8 mouse cellular contexts compared by ENCODE assay signal in genomic region chr6:115546276-115546675, GRCm38 (mm10). TPM values are rescaled to one million over a fixed set of nuclear protein-coding genes. Genes with fewer than 3 reads are reported as not detected.
DNase-seq lines count a peak whose midpoint lies in the region; ATAC-seq lines count a peak whose summit lies in the region.

No protein-coding gene starts in this region.

- no peak overlapping the region for H3K4me2 ChIP-seq in midbrain, embryonic 11.5 days
- H3K4me2 ChIP-seq in midbrain, embryonic 16.5 days (ENCODE audit: low read length): no peak overlapping the region

- H3K27me3 ChIP-seq in midbrain, embryonic 11.5 days (ENCODE audit: control insufficient read depth, insufficient read depth, low read length): no peaks in the 10 kb centered on the region
- no peaks in the 10 kb centered on the region for H3K27me3 ChIP-seq in midbrain, embryonic 16.5 days (ENCODE audit: control insufficient read depth, insufficient read depth, low read depth, low read length)

- 87% methylated on average over 5 of the region's 5 CpGs for WGBS in midbrain, embryonic 11.5 days
- WGBS in midbrain, embryonic 16.5 days: 90% methylated on average over 5 of the region's 5 CpGs

- peaks cover 7% of the 10 kb centered on the region; the same call in 1 of the 2 replicates for H3K4me1 ChIP-seq in midbrain, embryonic 11.5 days (ENCODE audit: control insufficient read depth, insufficient read depth, low read length)
- peaks cover 5% of the 10 kb centered on the region for H3K4me1 ChIP-seq in midbrain, embryonic 16.5 days (ENCODE audit: control insufficient read depth, insufficient read depth, low read length)

- peak; percentile 45 for DNase-seq in cerebellum, adult 11-12 months
- peak; percentile 91 for DNase-seq in midbrain, embryonic 11.5 days (ENCODE audit: low spot score, missing footprints)
- DNase-seq in cerebellum, adult 8-10 months: peak; percentile 40
- DNase-seq in heart, postnatal 10 days: peak; percentile 59 to 77
- DNase-seq in lung, postnatal 4 days: peak; percentile 35 to 58
- DNase-seq in thymus, postnatal 25 days: peak; percentile 68

- no peak overlapping the region for H3K4me3 ChIP-seq in midbrain, embryonic 11.5 days (ENCODE audit: low read depth, low read length)
- H3K4me3 ChIP-seq in midbrain, embryonic 16.5 days (ENCODE audit: low read depth, low read length): no peak overlapping the region

- H3K9ac ChIP-seq in midbrain, embryonic 11.5 days (ENCODE audit: low read length): no peak overlapping the region
- no peak overlapping the region for H3K9ac ChIP-seq in midbrain, embryonic 16.5 days (ENCODE audit: low read depth, low read length)

- no peak overlapping the region for H3K27ac ChIP-seq in midbrain, embryonic 11.5 days (ENCODE audit: low read depth, low read length)
- H3K27ac ChIP-seq in midbrain, embryonic 16.5 days (ENCODE audit: low read length): no peak overlapping the region

- ATAC-seq in cerebellum, adult (ENCODE audit: insufficient number of reproducible peaks, low FRiP score, low TSS enrichment): no peak
- no peak for ATAC-seq in midbrain, embryonic 11.5 days (ENCODE audit: low FRiP score)
- no peak for ATAC-seq in midbrain, embryonic 16.5 days

- no peaks in the 10 kb centered on the region for H3K9me3 ChIP-seq in midbrain, embryonic 11.5 days (ENCODE audit: control insufficient read depth, low read length)
- H3K9me3 ChIP-seq in midbrain, embryonic 16.5 days (replicated peaks; ENCODE audit: control insufficient read depth, low read length, poor library complexity, severe bottlenecking): no peaks in the 10 kb centered on the region

- H3K36me3 ChIP-seq in midbrain, embryonic 11.5 days (ENCODE audit: control insufficient read depth, insufficient read depth, low read length): peaks cover 10% of the 10 kb centered on the region
- H3K36me3 ChIP-seq in midbrain, embryonic 16.5 days (ENCODE audit: control insufficient read depth, insufficient read depth, low read length): peaks cover 4% of the 10 kb centered on the region; the same call in 1 of the 2 replicates

- intact Hi-C loops in heart, postnatal 10 days (cut with DNase I): loop anchor here (5.0 kb wide), 2 partner anchors 61 to 256 kb away; no protein-coding TSS in a partner anchor

RNA-seq across cellular contexts. Expression of gene Tsen2, which starts 1.8 kb away (rescaled TPM):
- polyA plus RNA-seq in midbrain, embryonic 11.5 days (2014; fragmentation: Nextera tagmentation; extraction: Ambion mirVana): 29.0 and 32.7 TPM in 2 replicates
- 34.2 and 36.5 TPM in 2 replicates for polyA plus RNA-seq in midbrain, embryonic 16.5 days (2015; fragmentation: Nextera tagmentation; extraction: Ambion mirVana)
- 10 to 100 TPM in 1 of 2 experiments, 1 to 10 TPM in 1; 8.2 to 11.5 TPM for total RNA-seq in heart, postnatal 10 days (2021)

RNA-seq across cellular contexts. Expression of gene Mkrn2os, which starts 46.1 kb away (rescaled TPM):
- polyA plus RNA-seq in midbrain, embryonic 11.5 days (2014; fragmentation: Nextera tagmentation; extraction: Ambion mirVana): 0.15 and 0.19 TPM in 2 replicates
- polyA plus RNA-seq in midbrain, embryonic 16.5 days (2015; fragmentation: Nextera tagmentation; extraction: Ambion mirVana): 0.46 and 0.48 TPM in 2 replicates
- under 1 TPM in 1 of 2 experiments, not detected in 1; 0.17 TPM for total RNA-seq in heart, postnatal 10 days (2021)

RNA-seq across cellular contexts. Expression of gene Mkrn2, which starts 55.4 kb away (rescaled TPM):
- polyA plus RNA-seq in midbrain, embryonic 11.5 days (2014; fragmentation: Nextera tagmentation; extraction: Ambion mirVana): 24.0 and 24.1 TPM in 2 replicates
- 31.9 and 35.9 TPM in 2 replicates for polyA plus RNA-seq in midbrain, embryonic 16.5 days (2015; fragmentation: Nextera tagmentation; extraction: Ambion mirVana)
- total RNA-seq in heart, postnatal 10 days (2021): 10 to 100 TPM; 28.2 to 31.3 TPM

Comparison
In these comparisons a context has a peak if more than half of its experiments do, and no peak if none do; other contexts are left out.
1. DNase-seq: peak in every context shown above with its lines; median percentile 91 in midbrain, embryonic 11.5 days; 68 in heart, postnatal 10 days; 68 in thymus, postnatal 25 days; 46 in lung, postnatal 4 days; 45 in cerebellum, adult 11-12 months; 40 in cerebellum, adult 8-10 months.